Mouse (Mus musculus) urinary bladder, postnatal 36 days (tissue): Measurements from ENCODE around the gene Llgl2.
A peak's percentile ranks its signal among the peaks of the same experiment; 100 is the strongest.

Experiments
- DNase-seq, 2 experiments: peaks; one replicate each; pipeline ENCODE4 v3.0.0; 2022; ENCODE audit warnings: low spot score in 2 of 2, mixed read lengths in 1 of 2

Llgl2 gene

GRCm38 (mm10) chr11:115903384-115904230, 79.8 kb downstream of the Llgl2 start:
- peak in 1 of 2 experiments; percentile 37 for DNase-seq

GRCm38 (mm10) chr11:115904231-115904955, 80.5 kb downstream of the Llgl2 start:
- DNase-seq, result no peak
